Mouse (Mus musculus) retina, adult 2 months (tissue): ENCODE data around the gene Pfkfb4.

ENCODE experiments used
- DNase-seq: peaks from one replicate; pipeline ENCODE4 v3.0.0-alpha.2; 2012; ENCODE audit warnings: low read depth, low spot score

The Pfkfb4 gene

DNA sequence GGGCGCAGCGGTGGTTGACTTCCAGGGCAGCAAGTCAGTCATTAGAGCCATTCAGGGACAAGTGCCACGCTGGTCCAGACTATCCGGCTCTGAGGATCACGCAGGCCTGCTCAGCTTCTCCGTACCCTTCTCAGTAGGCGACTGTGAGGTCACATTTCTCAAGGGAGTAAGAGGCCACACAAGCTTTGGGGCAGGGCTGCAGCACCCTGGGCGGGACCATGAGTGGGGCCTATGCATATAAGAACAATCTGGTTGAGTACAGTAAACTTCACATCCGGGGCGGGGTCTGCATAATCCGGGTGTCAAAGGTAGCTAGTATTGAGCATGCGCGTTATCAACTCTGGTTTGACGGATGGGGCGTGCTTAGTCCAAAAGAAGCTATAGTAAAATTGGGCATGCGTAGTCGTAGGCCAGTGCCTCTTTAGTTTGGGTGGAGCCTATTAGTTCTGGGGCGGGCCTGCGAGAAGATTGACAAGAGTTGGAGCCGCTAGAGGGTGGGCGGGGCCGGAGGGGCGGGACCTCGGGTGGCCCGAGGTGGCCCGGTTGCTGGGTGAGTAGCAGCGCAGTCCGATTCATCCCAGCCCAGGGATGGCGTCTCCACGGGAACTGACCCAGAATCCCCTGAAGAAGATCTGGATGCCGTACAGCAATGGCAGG, at the start of gene Pfkfb4:
Gene Pfkfb4, plus strand, starts transcription at position 351 of the 657 bp plus-strand sequence.
- peak; percentile 97 for DNase-seq

DNA sequence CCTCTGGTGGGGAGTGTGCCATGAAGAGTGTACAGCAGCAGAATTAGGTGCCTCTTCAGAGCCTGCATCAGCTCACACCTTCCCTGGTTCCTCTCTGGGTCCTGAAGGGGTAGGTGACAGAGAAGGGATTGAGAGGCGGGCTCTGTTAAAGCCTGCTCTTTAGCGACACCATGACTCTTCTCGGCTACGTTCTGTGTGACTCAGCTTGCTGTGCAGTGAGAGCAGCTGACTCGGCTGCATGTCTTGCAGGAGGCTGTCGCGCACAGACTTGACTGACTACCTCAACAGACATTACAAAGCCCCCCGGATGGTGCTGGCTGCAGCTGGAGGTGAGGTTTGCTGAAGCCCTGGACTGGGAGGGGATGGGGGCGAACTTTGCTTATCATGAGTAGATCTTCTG, 46.5 kb upstream of the Pfkfb4 start:
- DNase-seq, result no peak

DNA sequence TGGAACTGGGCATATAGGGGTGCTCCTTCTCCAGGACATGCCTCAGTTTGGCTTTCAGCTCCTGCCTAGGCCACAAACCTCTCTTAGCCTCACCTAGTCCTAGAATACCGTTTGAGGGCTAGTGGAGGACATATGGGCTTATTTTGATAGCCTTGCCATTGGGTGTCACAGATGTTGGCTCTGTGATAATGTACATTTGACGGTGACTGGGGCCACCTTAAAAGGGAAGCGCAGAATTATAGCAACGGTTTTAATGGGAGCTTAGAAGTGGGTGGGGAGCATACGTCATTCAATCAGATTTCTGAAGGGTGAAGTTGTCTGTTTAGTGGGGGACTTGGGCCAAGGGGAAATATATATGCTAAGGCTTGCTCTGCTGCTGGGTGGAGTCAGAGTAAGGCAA, 46.0 kb upstream of the Pfkfb4 start:
- DNase-seq, result no peak

DNA sequence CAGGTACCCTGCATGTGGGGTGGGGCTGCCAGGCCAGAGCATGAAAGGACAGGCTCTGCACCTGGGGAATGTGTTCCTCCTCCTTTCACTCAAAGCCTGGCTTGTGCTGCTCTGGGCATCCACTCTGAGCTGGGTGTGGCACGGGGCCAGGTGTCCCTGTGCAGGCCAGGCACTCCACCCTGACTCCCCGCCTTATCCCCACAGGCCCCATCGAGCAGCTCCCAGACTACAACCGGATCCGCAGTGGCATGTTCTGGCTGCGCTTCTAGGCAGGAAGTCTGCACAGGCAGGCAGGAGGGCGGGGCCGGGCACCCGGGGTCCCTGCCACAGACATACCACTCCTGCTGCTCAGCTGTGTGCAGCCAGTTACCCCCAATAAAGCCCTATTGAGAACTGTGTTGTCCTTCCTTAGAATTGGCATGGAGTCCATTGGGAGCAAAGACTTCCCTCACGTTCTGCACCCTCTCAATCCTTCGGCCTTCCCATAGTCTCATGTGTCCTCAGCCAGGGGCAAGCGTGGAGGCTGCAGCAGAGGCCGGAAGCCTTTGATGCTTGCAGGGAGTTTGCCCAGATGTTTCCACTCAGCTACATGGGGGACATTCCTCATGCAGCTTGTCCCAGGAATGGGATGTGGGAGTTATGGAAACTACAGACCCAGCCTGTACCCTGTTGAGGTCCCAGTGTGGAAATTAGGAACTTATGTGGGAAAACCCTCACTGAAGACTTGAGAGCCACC, 42.2 kb upstream of the Pfkfb4 start:
- no peak for DNase-seq

DNA sequence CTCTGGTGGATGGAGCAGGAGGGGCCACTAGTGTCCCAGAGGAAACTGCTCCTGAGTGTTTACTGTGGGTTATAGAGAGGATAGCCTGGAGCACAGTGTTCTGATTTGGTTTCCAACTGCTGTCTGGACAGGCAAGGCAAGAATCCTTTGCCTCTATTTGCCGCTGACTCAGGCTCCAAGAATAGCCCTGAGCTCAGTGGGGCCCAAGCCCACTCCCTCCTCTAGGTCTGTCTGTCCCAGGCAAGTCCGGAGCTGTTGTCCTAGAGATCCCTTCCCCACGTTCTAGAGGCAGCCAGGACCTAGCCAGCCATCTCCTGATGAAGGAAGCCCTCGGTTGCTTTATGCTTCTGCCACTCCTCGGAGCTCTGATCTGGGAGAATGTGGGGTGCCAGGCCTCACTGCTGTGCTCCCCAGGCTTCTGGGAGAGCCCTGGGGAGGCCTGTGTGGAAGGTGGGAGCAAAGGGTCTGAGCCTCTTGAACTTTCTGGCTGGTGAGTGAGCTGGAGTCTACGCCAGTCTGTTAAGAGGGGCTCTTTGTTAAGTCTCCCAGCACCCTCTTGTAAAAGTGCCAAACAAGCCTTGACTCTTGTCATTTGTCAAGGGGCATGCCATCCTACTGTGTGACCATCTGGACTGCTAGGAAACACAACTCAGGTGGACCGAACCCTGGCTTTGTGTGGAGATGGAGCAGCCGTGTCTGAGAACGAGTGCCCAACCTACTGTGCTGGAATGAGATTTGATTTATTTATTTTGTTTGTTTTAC, 41.4 kb upstream of the Pfkfb4 start:
- no peak for DNase-seq

DNA sequence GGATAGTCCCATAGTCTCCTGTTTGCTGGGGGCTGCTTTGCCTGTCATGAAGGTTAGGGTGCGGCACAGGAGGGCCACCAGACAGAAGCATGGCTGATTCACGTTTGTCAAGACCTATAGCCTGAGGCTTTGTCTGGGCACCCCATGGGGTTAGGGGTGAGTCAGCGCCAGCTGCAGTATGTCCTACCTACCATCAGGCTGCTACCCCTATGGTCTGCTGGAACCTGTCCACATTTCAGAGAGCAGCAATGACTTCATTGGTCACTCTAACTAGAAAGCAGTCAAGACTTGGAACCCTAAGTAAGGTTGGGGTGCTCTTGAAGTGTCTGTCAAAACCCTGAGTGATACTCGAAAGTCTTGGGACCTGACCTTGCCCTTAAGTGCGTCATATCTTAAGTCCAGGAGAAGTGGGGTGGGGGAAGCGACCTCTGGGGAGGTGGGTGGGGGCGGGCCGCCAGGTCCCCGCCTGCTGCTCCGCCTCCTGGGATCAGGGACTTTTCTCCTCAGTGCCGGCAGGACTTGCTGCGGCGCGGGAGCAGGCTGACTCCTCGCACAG, 38.4 kb upstream of the Pfkfb4 start, which contains the start of gene Col7a1:
Gene Col7a1, plus strand, starts transcription at position 506 of the 556 bp plus-strand sequence.
- no peak for DNase-seq

DNA sequence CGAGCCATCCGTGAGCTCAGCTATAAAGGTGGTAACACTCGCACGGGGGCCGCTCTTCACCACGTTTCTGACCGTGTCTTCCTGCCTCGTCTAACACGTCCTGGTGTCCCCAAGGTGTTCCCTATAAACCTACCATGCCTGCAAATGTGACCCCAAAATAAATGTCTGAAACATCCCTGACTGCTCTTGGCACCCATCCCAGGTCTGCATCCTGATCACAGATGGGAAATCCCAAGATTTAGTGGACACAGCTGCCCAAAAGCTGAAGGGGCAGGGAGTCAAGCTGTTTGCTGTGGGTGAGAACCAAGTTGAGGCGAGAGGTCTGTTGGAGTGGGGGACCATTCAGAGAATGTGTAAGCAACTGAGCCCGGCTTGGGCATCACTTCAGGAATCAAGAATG, 36.3 kb upstream of the Pfkfb4 start:
- no peak for DNase-seq

DNA sequence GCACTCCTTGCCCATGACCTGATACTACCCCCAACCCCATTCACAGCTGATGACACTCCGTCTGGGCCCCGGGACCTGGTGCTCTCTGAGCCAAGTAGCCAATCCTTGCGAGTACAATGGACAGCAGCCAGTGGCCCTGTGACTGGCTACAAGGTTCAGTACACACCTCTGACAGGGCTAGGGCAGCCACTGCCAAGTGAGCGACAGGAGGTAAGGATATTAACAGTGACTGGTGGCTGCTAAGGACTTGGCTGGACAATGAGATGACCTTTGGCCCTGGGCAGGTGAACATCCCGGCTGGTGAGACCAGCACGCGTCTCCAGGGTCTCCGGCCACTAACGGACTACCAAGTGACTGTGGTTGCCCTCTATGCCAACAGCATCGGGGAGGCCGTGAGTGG, 35.7 kb upstream of the Pfkfb4 start:
- no peak for DNase-seq

DNA sequence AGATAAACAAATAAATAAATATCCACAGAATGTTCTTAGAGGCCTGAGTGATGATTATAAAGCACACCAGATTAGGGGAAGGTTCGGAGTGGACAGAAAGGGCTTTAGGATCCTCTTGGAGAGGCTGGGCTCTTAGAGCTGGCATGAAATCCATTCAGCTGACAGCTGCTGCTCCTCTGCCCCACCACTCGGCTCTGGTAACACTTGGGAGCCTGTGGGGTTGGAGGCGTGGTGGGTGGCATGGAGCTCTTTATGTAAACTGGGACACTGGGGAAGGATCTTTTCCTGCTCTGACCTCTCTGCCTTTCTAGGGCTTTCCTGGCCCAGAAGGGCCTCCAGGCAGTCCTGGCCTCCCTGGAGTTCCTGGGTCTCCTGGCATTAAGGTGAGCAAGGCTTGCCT, 28.0 kb upstream of the Pfkfb4 start:
- DNase-seq, result no peak

DNA sequence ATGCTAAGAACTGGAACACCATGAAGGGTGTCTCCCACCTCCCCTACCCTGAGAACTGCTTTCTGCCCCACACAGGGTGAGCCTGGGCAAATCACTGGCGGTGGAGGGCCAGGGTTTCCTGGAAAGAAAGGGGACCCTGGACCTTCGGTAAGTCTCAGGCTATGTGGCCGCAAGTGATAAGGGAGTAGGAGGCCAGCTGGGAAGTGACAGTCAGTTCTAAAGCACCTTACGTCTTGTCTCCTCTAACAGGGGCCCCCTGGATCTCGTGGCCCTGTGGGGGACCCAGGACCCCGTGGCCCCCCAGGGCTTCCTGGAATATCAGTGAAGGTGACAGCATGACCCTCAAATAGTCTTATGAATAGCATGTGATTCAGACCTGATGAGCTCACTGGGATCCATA, 27.2 kb upstream of the Pfkfb4 start:
- DNase-seq, result no peak

DNA sequence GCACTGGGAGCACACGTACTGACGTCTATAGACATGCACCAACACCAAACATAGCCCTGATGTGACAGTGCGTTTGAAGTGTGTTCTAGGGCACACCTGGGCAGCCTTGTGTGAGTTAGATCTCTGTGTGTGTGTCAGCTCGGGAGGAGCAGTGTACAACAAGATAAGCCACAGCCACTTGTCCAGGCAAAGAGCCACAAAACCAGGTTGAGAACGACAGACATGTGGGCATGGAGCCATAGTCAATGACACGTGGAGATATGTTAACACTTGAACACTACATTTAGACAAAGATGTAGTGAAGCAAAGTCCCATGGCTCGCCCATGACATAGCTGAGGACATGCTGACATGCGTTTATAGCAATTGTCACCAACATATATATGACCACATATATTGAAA, 21.0 kb upstream of the Pfkfb4 start:
- no peak for DNase-seq

DNA sequence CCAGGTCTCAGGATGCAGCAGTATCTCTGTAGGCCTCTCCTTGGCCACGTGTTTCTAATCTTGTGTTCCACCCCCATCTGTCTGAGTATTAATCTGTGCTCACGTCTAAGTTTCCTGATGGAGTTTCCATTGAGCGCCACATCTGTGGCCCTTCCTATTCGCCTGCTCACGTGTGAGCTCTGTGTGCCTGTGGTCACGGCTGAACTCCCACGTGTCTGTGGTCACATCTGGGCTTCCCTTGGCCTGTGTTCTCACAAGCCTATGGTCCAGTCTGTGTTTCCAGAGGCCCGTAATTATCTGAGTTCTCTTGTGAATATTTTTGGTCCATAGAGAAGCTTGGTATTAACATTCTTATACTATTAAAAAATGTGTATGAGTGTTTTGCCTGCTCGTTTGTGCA, 15.1 kb upstream of the Pfkfb4 start:
- no peak for DNase-seq

DNA sequence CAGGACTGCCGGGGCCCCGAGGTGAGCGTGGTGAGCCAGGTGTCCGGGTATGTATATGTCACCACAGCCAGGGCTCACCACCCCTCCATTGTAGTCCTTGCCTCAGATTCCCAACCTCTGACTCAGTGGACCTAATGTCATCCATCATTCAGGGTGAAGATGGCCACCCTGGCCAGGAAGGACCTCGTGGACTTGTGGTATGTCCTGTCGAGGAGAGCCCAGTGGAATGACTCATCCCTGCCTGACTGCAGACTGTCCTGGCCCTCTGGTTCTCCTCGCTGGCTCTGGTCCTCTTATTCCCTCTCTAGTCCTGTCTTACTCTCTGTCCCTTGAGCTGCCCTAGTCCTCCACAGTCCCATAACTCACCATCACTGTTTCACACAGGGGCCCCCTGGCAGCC, 13.6 kb upstream of the Pfkfb4 start:
- DNase-seq, result no peak

DNA sequence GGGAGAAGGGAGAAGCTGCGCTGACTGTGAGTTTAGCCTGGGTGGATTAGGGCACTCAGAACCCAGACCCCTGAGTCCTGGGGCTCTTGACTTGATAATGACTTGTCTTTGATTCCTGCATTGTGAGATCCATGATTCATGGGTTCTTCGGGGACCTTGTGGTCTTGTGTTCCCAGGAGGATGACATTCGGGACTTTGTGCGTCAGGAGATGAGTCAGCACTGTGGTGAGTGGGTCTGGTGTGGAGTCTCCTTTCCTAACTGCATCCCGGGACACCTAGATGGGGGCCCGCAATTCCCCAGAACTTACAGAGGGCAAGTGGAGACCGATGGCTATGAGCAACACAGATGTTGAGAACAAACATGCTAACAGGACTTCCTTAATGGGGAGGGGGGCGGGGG, 9.1 kb upstream of the Pfkfb4 start:
- no peak for DNase-seq

DNA sequence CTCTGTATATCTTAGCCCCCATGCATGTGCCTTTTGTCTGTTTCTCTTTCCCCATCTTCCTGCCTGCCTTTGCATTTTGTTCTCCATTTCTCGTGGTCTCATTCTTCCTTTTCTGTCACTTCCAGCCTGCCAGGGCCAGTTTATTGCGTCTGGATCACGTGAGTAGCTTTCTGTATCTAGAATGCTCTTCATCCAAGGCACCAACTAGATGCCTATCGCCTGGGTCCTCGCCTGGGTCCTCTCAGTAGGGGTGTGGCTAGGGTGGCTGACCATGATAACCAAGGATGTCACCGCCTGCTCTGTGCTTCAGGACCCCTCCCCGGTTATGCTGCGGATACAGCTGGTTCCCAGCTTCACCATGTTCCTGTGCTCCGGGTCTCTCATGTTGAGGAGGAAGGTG, 8.4 kb upstream of the Pfkfb4 start:
- no peak for DNase-seq

DNA sequence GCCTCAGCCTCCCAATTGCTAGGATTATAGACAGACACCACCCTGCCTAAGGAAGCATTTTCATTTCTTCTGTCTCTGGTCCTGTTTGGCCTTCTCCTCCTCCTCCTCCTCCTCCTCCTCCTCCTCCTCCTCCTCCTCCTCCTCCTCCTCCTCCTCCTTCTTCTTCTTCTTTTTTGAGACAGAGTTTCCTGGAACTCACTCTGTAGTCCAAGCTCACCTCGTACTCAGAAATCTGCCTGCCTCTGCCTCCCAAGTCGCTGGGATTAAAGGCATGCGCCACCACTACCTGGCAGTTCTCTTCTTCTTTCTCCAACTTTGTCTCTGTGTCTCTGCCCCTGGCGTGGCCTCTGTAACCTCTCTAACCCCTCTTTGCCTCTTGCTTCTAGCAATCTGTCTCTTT, 5.9 kb upstream of the Pfkfb4 start, which contains the start of gene Ucn2:
Gene Ucn2, plus strand, starts transcription at position 301 of the 400 bp plus-strand sequence.
- DNase-seq, result no peak

DNA sequence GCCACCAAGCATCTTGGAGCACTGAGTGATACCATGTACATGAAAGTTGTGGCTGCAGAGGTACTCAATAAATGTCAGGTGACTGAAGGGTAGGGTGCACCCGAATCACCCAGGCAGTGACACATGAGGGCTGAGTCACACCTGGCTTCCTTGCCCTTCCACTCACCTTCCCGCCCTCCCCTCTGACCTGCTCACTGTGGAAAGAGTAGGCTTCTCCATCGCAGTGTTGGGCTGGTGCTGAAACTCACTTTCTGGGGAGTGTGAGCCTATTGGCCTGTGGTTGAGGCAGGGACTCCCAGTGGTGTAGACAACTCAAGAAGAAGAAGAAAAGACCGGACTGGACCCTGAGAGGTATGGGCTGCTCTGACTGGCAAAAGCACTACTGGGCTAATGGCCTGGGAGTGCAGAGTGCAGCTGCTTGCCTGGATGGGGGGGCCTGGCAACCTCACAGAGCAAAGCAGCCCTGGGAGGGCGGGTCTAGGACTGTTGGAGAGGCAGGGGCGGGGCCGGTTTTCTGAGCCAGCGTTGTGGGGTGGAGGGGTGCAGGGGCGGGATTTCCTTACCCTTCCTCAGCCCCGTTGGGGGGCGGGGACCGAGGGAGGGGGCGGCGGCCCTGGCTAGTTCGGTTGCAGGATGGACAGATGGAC, 3.8 kb upstream of the Pfkfb4 start:
- no peak for DNase-seq

DNA sequence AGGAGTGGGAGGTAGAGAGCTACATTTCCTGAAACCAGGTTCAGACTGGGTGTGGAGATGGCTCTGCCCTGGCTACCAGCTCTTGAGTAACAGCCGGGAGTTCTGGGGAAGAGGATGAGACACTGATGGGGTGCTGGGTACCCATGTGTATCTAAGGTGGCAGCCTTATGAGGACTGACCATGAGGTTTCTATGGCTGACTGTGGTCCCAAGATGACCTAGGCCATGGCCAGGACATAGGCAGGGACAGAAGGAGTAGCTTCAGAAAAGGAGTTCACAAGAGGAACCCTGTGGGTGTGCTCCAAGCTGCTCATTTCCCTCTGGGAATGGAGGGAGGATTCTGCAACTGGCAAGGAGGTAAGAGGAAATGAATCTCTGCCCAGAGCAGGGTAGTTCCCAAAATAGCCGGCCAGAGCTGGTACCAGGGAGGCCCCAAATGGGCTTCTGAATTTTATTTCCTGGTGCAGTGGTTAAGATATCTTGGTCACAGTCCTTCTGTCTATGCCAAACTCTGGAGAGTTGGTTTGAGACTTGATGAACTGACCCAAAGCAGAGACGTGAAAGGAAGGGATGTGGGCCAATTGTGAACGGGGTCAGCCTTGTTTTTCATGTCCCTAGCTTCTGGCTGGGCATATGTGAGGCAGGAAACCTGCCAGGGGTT, 1.6 kb upstream of the Pfkfb4 start:
- no peak for DNase-seq

DNA sequence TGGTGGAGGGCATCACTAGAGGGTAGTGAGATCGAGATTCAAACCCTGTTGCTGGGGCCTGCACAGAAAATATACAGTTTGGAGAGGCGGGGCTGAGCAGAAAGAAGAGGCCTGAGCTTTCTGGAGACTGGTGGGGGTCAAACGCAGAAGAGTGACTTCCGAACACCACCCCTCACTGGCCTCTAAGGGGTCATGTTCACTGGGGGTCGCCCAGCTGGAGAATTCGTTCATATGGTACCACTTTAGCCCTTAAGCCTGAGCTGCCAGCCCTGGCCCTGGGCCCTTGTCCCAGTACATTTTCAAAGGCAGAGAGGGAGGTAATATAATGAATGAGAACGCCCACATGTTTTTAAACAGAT, 1.1 kb upstream of the Pfkfb4 start:
- no peak for DNase-seq

DNA sequence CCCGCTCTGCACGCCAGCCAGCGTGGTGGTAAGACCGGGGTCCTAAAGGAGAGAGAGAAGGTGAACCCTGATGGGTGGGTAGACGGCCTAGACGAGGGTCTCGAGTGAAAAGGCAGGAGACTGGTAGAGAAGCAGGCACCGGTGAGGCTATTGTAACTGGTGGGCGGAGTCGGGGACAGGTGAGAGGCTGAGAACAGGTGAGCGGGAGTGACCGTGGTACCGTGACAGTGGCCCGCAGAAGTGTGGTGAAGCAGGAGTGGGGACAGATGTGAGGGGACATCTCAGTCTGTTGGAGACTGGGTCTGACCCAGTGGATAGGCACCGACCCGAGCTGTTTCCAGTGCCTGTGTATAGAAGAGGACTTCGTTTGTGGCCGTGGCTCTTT, 499 bp downstream of the Pfkfb4 start:
- DNase-seq, result no peak

DNA sequence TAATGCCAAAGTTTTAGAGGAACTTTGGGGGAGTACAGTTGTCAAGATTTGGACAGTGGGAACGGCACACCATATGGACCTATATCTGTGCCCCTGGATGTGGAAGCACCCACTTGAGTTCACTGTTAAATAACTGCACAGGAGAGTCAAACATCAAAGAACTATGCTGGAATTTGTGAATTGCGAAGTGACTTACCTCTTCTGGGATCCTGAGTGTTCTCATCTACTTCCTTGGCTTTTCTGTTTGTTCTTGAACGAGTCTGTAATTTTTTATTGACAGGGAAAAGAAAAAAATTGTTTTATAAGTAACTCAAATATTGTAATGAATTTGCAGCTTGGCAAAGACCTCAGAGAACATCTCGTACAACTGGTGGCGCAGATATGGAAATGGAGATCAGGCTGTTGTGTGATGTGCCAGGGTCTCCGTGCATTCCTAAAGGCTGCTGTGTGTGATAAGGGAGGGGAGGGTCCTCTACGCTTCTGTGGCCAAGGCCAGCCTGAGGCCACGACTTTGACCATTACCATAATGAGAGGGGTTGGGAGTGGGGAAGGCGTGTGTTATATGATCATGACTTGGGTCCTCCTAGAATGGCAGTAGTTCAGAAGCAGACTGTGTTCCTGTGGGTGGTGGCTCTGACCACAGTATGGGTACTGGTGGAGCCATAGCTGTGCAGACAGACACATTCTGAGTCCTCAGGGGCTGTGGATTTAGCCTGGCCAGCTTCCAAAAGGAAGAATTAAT, 1.2 kb downstream of the Pfkfb4 start:
- DNase-seq, result no peak
